Mouse (Mus musculus) embryo, embryonic 11.5 days (tissue): ENCODE measurements around the gene Gm14435.
"Not testable (repeated sequence)": the region's sequence is repeated elsewhere in the genome, so short reads cannot be mapped to it uniquely, and the experiment has no call there.

Source experiments
- DNase-seq: peaks from one replicate; pipeline ENCODE4 v3.0.0-alpha.2; 2012; ENCODE audit warnings: low read depth, low spot score

The Gm14435 gene

GRCm38 (mm10) chr2:176423294-176423693 lies at the start of gene Gm14435:
Gm14435 (plus strand) TSS chr2:176423594.
- DNase-seq: not testable (repeated sequence)
